8 mouse cellular contexts compared by ENCODE assay signal in the genomic region with DNA sequence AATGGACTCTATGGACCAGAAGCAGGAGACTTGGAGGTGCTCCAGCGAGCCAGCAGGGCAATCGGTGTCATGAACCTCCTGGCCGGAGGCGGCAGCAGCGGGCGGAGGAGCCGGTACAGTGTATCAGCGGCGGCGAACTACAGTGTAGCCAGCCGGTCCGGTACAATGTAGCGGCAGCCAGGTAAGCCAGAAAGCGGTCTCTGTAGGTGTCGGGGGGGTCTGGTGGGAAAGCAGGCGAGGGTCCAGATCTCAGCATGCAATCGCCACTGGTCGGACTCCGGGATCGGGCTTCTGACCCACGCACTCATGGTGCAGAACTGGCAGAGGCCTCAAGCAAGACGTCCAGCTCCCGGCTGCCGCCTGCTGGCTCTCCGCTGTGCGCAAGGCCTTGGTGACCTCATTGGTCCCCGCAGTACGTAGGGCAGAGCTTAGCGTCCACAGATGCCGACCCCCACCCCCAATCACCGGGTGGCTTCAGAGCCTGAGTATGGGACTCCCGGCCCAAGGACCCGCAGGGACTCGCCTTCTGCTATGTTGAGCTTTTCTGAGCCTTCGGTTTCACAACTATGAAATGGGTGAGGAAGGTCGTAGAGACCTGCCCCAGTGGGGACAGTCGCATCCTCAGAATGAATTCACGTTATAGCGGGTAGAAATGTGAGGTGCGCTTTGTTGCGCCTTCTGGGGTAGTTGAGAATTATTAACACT. TPM values are rescaled to one million over a fixed set of nuclear protein-coding genes. Genes with fewer than 3 reads are reported as not detected.
DNase-seq lines count a peak whose midpoint lies in the region; ATAC-seq lines count a peak whose summit lies in the region.

No protein-coding gene starts in this region.

- H3K4me1 ChIP-seq in intestine, embryonic 14.5 days (replicated peaks; ENCODE audit: control insufficient read depth, insufficient read depth, low read length), result peaks cover 7% of the 10 kb centered on the region; the same call in 1 of the 2 replicates

- peak overlapping the region; percentile 67 for H3K27ac ChIP-seq in intestine, embryonic 14.5 days (ENCODE audit: low read depth)

- peak; percentile 91 to 94 for DNase-seq in adrenal gland, adult 18-20 months (ENCODE audit: low spot score in 2 of 2)
- DNase-seq in embryo, embryonic 11 days, result peak; percentile 94
- DNase-seq in gastrocnemius, postnatal 25 days, result peak; percentile 88
- DNase-seq in intestine, embryonic 14.5 days (ENCODE audit: low spot score), result peak; percentile 99
- peak; percentile 92 to 93 for DNase-seq in left cerebral cortex, postnatal 14 days (ENCODE audit: low spot score in 2 of 2)
- peak; percentile 93 for DNase-seq in mesoderm, embryonic 11.5 days (ENCODE audit: low read depth, low spot score)
- peak; percentile 88 to 89 for DNase-seq in right cerebral cortex, postnatal 36 days (ENCODE audit: low spot score in 2 of 2)
- peak; percentile 94 for DNase-seq in yolk sac, embryonic 10.5 days (ENCODE audit: low spot score)

- H3K9me3 ChIP-seq in intestine, embryonic 14.5 days (ENCODE audit: control insufficient read depth, low read length), result no peaks in the 10 kb centered on the region

- H3K4me2 ChIP-seq in intestine, embryonic 14.5 days (ENCODE audit: low read length), result peak overlapping the region; percentile 57

- no peaks in the 10 kb centered on the region for H3K27me3 ChIP-seq in intestine, embryonic 14.5 days (replicated peaks; ENCODE audit: control insufficient read depth, insufficient read depth, low read length)

- H3K9ac ChIP-seq in intestine, embryonic 14.5 days (ENCODE audit: low read length), result peak overlapping the region; percentile 82

- intact Hi-C loops in left cerebral cortex, postnatal 14 days (cut with DNase I), result no loop called here

- ATAC-seq in intestine, embryonic 14.5 days (replicated peaks; ENCODE audit: low FRiP score, low TSS enrichment, low read depth), result peak; percentile 95

- under 1% methylated on average over 39 of the region's 41 CpGs for WGBS in intestine, embryonic 14.5 days

- H3K4me3 ChIP-seq in intestine, embryonic 14.5 days (ENCODE audit: low read depth, low read length), result peak overlapping the region; percentile 69

- H3K36me3 ChIP-seq in intestine, embryonic 14.5 days (ENCODE audit: control insufficient read depth, insufficient read depth, low read length), result no peaks in the 10 kb centered on the region

RNA-seq across cellular contexts. Expression of gene Def8, which starts 19.7 kb away (rescaled TPM):
- 10 to 100 TPM; 22.9 to 24.4 TPM for total RNA-seq in adrenal gland, adult 18-20 months (2021)
- 10 to 100 TPM; 37.8 to 38.2 TPM for total RNA-seq in gastrocnemius, postnatal 25 days (2021)
- polyA plus RNA-seq in intestine, embryonic 14.5 days (2014; fragmentation: Nextera tagmentation; extraction: Ambion mirVana), result 32.6 and 36.6 TPM in 2 replicates
- total RNA-seq in left cerebral cortex, postnatal 14 days (2021), result 10 to 100 TPM; 76.1 to 76.7 TPM

RNA-seq across cellular contexts. Expression of gene Tubb3, which starts 31.8 kb away (rescaled TPM):
- total RNA-seq in adrenal gland, adult 18-20 months (2021), result 1 to 10 TPM; 2.0 to 8.2 TPM
- not detected for total RNA-seq in gastrocnemius, postnatal 25 days (2021)
- polyA plus RNA-seq in intestine, embryonic 14.5 days (2014; fragmentation: Nextera tagmentation; extraction: Ambion mirVana), result 98.5 and 103 TPM in 2 replicates
- 100 to 1,000 TPM; 691 to 709 TPM for total RNA-seq in left cerebral cortex, postnatal 14 days (2021)

RNA-seq across cellular contexts. Expression of gene Afg3l1, which starts 34.7 kb away (rescaled TPM):
- 10 to 100 TPM; 62.6 to 71.1 TPM for total RNA-seq in adrenal gland, adult 18-20 months (2021)
- 10 to 100 TPM; 37.9 to 39.8 TPM for total RNA-seq in gastrocnemius, postnatal 25 days (2021)
- 36.8 and 40.8 TPM in 2 replicates for polyA plus RNA-seq in intestine, embryonic 14.5 days (2014; fragmentation: Nextera tagmentation; extraction: Ambion mirVana)
- 10 to 100 TPM; 31.6 to 36.5 TPM for total RNA-seq in left cerebral cortex, postnatal 14 days (2021)

RNA-seq across cellular contexts. Expression of gene Mc1r, which starts 36.1 kb away (rescaled TPM):
- not detected for total RNA-seq in adrenal gland, adult 18-20 months (2021)
- total RNA-seq in gastrocnemius, postnatal 25 days (2021), result not detected
- polyA plus RNA-seq in intestine, embryonic 14.5 days (2014; fragmentation: Nextera tagmentation; extraction: Ambion mirVana), result not detected in 2 replicates
- total RNA-seq in left cerebral cortex, postnatal 14 days (2021), result under 1 TPM in 1 of 2 experiments, not detected in 1; 0.09 TPM

Comparison
In these comparisons a context has a peak if more than half of its experiments do, and no peak if none do; other contexts are left out.
1. Peak in every context shown above with its lines: DNase-seq, ATAC-seq, H3K4me3 ChIP-seq and H3K27ac ChIP-seq.
2. RNA of gene Tubb3, which starts 31.8 kb away (total RNA-seq): 691 to 709 TPM in left cerebral cortex, postnatal 14 days; 2.0 to 8.2 TPM in adrenal gland, adult 18-20 months and not detected in gastrocnemius, postnatal 25 days; every median in the first group is over 10 times any median in the second.